Mouse (Mus musculus): ENCODE results near the gene Hnrnpl. TPM values are rescaled to one million over a fixed set of nuclear protein-coding genes. Genes with fewer than 3 reads are reported as not detected.
A peak's percentile ranks its signal among the peaks of the same experiment; 100 is the strongest.

The Hnrnpl gene
- polyA plus RNA-seq, 1 experiment from 2014 or later = 237 TPM

- Histone ChIP-seq H3K36me3 (peaks cover 28% of the 10 kb centered on the region), H3K4me2 (replicated peaks) (peak within 1 kb of the TSS; percentile 59), H3K4me1 (replicated peaks) (peaks cover 33% of the 10 kb centered on the region), H3K9ac (peak within 1 kb of the TSS; percentile 50), H3K27me3 (replicated peaks) (no peaks in the 10 kb centered on the region), H3K4me3 (replicated peaks) (peak within 1 kb of the TSS; percentile 41), H3K27ac (peak within 1 kb of the TSS; percentile 89), H3K9me3 (no peaks in the 10 kb centered on the region)
- peak; percentile 83 for ATAC-seq
- 2% methylated on average over 33 of the region's 33 CpGs for WGBS
Observed at GRCm38 (mm10) chr7:28824941-28825685, 16.8 kb downstream of the Hnrnpl start, which contains the start of gene Ech1. Ech1 (plus strand) TSS chr7:28825217.

DNA sequence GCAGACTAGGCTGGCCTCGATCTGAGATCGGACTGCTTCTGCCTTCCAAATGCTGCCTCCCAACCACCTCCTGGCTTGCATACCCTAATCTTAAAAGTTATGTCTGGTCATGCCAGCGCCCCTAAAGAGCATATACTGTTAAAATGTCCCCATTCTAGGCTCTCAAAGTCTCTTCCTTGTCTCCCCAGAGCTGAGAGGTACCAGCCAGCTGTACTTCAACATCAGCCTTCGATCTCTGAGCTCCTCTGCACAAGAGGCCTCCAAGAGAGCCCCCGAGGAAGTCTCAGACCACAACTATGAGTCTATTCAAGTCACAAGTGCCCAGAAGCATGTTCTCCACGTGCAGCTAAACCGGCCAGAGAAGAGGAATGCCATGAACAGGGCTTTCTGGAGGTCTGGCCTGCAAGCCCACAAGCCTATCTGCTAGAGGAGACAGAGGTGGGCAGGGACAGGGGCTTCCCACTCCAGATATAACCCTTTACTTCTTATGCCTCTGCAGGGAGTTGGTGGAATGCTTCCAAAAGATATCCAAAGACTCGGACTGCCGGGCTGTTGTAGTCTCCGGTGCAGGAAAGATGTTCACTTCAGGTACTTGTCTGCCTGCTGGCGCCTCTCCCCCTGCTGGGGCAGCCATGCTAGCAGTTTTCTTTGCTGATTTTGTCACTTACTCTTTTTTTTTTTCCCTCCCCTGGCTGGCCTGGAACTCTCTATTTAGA is 17.5 kb downstream of the Hnrnpl start:
- peak overlapping the region; percentile 82 for H3K27ac ChIP-seq
- no peaks in the 10 kb centered on the region for H3K27me3 ChIP-seq (replicated peaks)
- H3K4me3 ChIP-seq (replicated peaks) = peak overlapping the region; percentile 41
- peak overlapping the region; percentile 59 for H3K4me2 ChIP-seq (replicated peaks)
- H3K9ac ChIP-seq = peak overlapping the region; percentile 50
- peaks cover 30% of the 10 kb centered on the region for H3K4me1 ChIP-seq (replicated peaks)
- ATAC-seq = 0 out of 2 replicates have a peak, but pooled peaks have one; percentile 34
- H3K36me3 ChIP-seq = peaks cover 23% of the 10 kb centered on the region
- WGBS = 46% methylated on average over 11 of the region's 11 CpGs
- H3K9me3 ChIP-seq = no peaks in the 10 kb centered on the region

GRCm38 (mm10) chr7:28826402-28826772 is 18.0 kb downstream of the Hnrnpl start:
- no peak for ATAC-seq
- H3K4me1 ChIP-seq (replicated peaks) = peaks cover 27% of the 10 kb centered on the region
- H3K36me3 ChIP-seq = peaks cover 20% of the 10 kb centered on the region
- no peaks in the 10 kb centered on the region for H3K27me3 ChIP-seq (replicated peaks)
- H3K27ac ChIP-seq = peak overlapping the region; percentile 82
- 92% methylated on average over 7 of the region's 7 CpGs for WGBS
- no peak overlapping the region for H3K9ac ChIP-seq
- H3K4me2 ChIP-seq (replicated peaks) = peak overlapping the region; percentile 59; the same call in 1 of the 2 replicates
- H3K9me3 ChIP-seq = no peaks in the 10 kb centered on the region
- peak overlapping the region; percentile 41; the same call in 1 of the 2 replicates for H3K4me3 ChIP-seq (replicated peaks)

- Histone ChIP-seq H3K4me2 (replicated peaks) (no peak overlapping the region), H3K4me3 (replicated peaks) (no peak overlapping the region), H3K27ac (no peak overlapping the region), H3K9me3 (no peaks in the 10 kb centered on the region), H3K36me3 (peaks cover 17% of the 10 kb centered on the region), H3K4me1 (replicated peaks) (peaks cover 27% of the 10 kb centered on the region), H3K27me3 (replicated peaks) (no peaks in the 10 kb centered on the region), H3K9ac (no peak overlapping the region)
- 55% methylated on average over 3 of the region's 3 CpGs for WGBS
- ATAC-seq = no peak
Observed at GRCm38 (mm10) chr7:28827338-28827737, 19.0 kb downstream of the Hnrnpl start.

- Histone ChIP-seq H3K36me3 (peaks cover 17% of the 10 kb centered on the region), H3K27me3 (replicated peaks) (no peaks in the 10 kb centered on the region)
- 96% methylated on average over 8 of the region's 8 CpGs for WGBS
Observed at GRCm38 (mm10) chr7:28829821-28830220, 21.5 kb downstream of the Hnrnpl start.

GRCm38 (mm10) chr7:28830981-28831380 is 22.6 kb downstream of the Hnrnpl start:
- Histone ChIP-seq H3K36me3 (peaks cover 17% of the 10 kb centered on the region), H3K9me3 (no peaks in the 10 kb centered on the region), H3K9ac (no peak overlapping the region), H3K27ac (peak overlapping the region; percentile 86), H3K4me2 (replicated peaks) (0 out of 2 replicates have a peak overlapping the region, but pooled peaks have one; percentile 35), H3K4me1 (replicated peaks) (peaks cover 14% of the 10 kb centered on the region), H3K4me3 (replicated peaks) (no peak overlapping the region), H3K27me3 (replicated peaks) (no peaks in the 10 kb centered on the region)
- 62% methylated on average over 5 of the region's 5 CpGs for WGBS
- no peak for ATAC-seq

More at GRCm38 (mm10) chr7:28829821-28830220, 21.5 kb downstream of the Hnrnpl start:
- no peak overlapping the region for H3K9ac ChIP-seq
- no peak for ATAC-seq
- H3K4me1 ChIP-seq (replicated peaks) = peaks cover 18% of the 10 kb centered on the region
- H3K4me2 ChIP-seq (replicated peaks) = no peak overlapping the region
- H3K4me3 ChIP-seq (replicated peaks) = no peak overlapping the region
- H3K27ac ChIP-seq = 0 out of 2 replicates have a peak overlapping the region, but pooled peaks have one; percentile 86
- H3K9me3 ChIP-seq = no peaks in the 10 kb centered on the region

GRCm38 (mm10) chr7:28831411-28832125 is 23.2 kb downstream of the Hnrnpl start:
- WGBS = 73% methylated on average over 17 of the region's 17 CpGs
- no peaks in the 10 kb centered on the region for H3K9me3 ChIP-seq
- H3K27ac ChIP-seq = peak overlapping the region; percentile 86
- H3K36me3 ChIP-seq = peaks cover 17% of the 10 kb centered on the region
- H3K27me3 ChIP-seq (replicated peaks) = no peaks in the 10 kb centered on the region
- peak overlapping the region; percentile 35 for H3K4me2 ChIP-seq (replicated peaks)
- ATAC-seq = peak; percentile 40
- H3K4me3 ChIP-seq (replicated peaks) = no peak overlapping the region
- H3K9ac ChIP-seq = 0 out of 2 replicates have a peak overlapping the region, but pooled peaks have one; percentile 13
- peaks cover 8% of the 10 kb centered on the region for H3K4me1 ChIP-seq (replicated peaks)

- peak overlapping the region; percentile 35 for H3K4me2 ChIP-seq (replicated peaks)
- ATAC-seq = peak; percentile 72
Observed at GRCm38 (mm10) chr7:28832137-28832536, 23.8 kb downstream of the Hnrnpl start.

DNA sequence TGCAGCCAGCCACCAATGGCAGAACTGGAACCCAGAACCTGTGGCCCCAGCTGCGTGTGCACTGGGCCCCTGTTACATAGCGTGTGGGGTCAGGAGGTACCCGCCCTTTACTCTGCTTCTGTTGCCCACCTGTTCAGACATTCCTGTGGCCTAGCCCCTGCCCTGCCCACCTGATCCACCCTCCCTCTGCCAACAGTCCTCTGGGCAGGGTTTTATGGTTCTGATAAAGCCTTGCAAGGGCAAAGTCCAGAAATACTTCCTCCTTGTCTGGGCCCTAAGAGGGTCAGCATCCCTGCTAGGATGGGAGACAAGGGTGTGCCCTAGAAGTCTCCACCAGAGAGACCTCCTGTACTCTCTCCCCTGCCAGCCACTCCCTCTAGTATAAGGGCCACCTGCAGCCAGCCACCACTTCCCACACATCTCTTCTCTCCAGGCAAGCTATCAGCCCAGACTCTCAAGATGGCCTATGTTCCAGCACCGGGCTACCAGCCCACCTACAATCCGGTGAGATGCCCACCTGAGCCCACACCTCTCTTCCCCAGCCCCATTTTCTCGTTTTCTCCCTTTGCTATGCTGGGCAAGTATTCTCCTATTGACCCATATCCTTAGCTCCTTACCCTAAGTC is 25.5 kb downstream of the Hnrnpl start, which contains the start of gene Lgals4:
TSS of gene Lgals4 (plus strand) at position 132 of the 625 bp plus-strand sequence.
- H3K9me3 ChIP-seq = no peaks in the 10 kb centered on the region
- H3K4me3 ChIP-seq (replicated peaks) = peak within 1 kb of the TSS; percentile 42
- 71% methylated on average over 6 of the region's 6 CpGs for WGBS
- no peaks in the 10 kb centered on the region for H3K27me3 ChIP-seq (replicated peaks)
- H3K9ac ChIP-seq = peak within 1 kb of the TSS; percentile 57
- H3K27ac ChIP-seq = peak within 1 kb of the TSS; percentile 88
- H3K36me3 ChIP-seq = peaks cover 17% of the 10 kb centered on the region
- peak within 1 kb of the TSS; percentile 57 for H3K4me2 ChIP-seq (replicated peaks)
- peaks cover 8% of the 10 kb centered on the region; the same call in 1 of the 2 replicates for H3K4me1 ChIP-seq (replicated peaks)
- peak; percentile 88 for ATAC-seq

More at GRCm38 (mm10) chr7:28832137-28832536, 23.8 kb downstream of the Hnrnpl start:
- H3K4me1 ChIP-seq (replicated peaks) = peaks cover 8% of the 10 kb centered on the region; the same call in 1 of the 2 replicates
- 50% methylated on average over 6 of the region's 6 CpGs for WGBS
- no peaks in the 10 kb centered on the region for H3K9me3 ChIP-seq
- peaks cover 17% of the 10 kb centered on the region for H3K36me3 ChIP-seq
- H3K27ac ChIP-seq = peak overlapping the region; percentile 86
- no peak overlapping the region for H3K4me3 ChIP-seq (replicated peaks)
- H3K27me3 ChIP-seq (replicated peaks) = no peaks in the 10 kb centered on the region
- no peak overlapping the region for H3K9ac ChIP-seq

DNA sequence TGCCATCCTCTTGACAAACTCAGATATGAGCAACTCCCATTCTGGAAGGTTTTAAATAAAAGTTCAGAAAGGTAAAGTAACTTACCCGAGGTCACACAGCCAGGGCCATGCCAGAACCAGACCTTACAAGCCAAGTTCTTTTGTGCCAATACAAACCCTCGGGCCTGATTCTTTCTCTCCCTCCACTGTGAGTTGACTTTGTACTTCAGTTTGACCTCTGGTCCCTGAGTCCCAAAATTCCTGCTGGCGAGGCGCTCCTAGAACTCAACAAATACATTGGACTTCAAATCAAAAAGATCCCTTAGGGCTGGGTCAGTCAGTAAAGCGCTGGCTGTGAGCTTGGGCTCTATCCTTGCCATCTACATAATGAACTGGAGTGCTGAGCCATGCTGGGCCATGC is 28.6 kb downstream of the Hnrnpl start:
- H3K36me3 ChIP-seq = no peaks in the 10 kb centered on the region
- H3K4me1 ChIP-seq (replicated peaks) = 0 out of 2 replicates have a peak, but pooled peaks cover 2% of the 10 kb centered on the region
- 64% methylated on average over 5 of the region's 5 CpGs for WGBS
- H3K9me3 ChIP-seq = no peaks in the 10 kb centered on the region
- ATAC-seq = no peak
- H3K27me3 ChIP-seq (replicated peaks) = no peaks in the 10 kb centered on the region
- peak overlapping the region; percentile 57 for H3K4me2 ChIP-seq (replicated peaks)
- H3K9ac ChIP-seq = peak overlapping the region; percentile 24
- H3K4me3 ChIP-seq (replicated peaks) = peak overlapping the region; percentile 42
- H3K27ac ChIP-seq = peak overlapping the region; percentile 88

DNA sequence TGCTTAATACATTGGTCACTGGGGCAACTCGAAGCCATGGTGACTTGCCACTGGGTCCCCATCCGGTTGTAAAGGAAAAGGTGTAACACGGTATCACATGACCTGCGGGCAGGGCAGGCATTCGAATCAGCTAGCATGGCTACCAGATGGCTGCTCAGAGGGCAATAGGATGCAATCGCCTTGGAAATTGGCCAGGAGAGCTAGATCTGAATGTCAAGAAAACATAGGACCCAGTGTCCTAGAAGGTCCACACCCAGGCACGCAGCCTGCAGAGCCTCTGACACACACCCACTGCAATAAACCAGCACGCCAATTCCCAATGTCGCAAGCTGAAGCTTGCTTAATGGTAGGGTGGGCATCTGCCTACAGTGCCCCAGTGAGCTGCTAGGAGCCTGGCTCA is 30.0 kb downstream of the Hnrnpl start:
- ATAC-seq = peak; percentile 61
- H3K9ac ChIP-seq = 0 out of 2 replicates have a peak overlapping the region, but pooled peaks have one; percentile 21
- H3K27me3 ChIP-seq (replicated peaks) = no peaks in the 10 kb centered on the region
- no peaks in the 10 kb centered on the region for H3K9me3 ChIP-seq
- 55% methylated on average over 9 of the region's 9 CpGs for WGBS
- peak overlapping the region; percentile 57 for H3K4me2 ChIP-seq (replicated peaks)
- H3K4me3 ChIP-seq (replicated peaks) = no peak overlapping the region
- 0 out of 2 replicates have a peak, but pooled peaks cover 2% of the 10 kb centered on the region for H3K4me1 ChIP-seq (replicated peaks)
- no peaks in the 10 kb centered on the region for H3K36me3 ChIP-seq
- peak overlapping the region; percentile 88 for H3K27ac ChIP-seq

All from intestine, embryonic 15.5 days (tissue).